Mouse (Mus musculus) liver, postnatal 0 days (tissue): Measurements from ENCODE around the gene Iqcf1.

Source experiments
- CTCF ChIP-seq: sonication (generic); IDR thresholded peaks from 2 replicates; pipeline ENCODE4 v1.5.1; 2016; ENCODE audit warnings: antibody characterized with exemption, low read depth
- EP300 ChIP-seq: IDR thresholded peaks from 2 replicates; pipeline ENCODE4 v1.6.1; 2016; ENCODE audit warnings: antibody characterized with exemption, low read depth, mild to moderate bottlenecking

- peak; percentile 98 for TF ChIP-seq CTCF
- no peak for TF ChIP-seq EP300
Measured at GRCm38 (mm10) chr9:106476924-106477484, 22.8 kb upstream of the Iqcf1 start, which contains the start of gene Parp3.
